Mouse (Mus musculus): Measurements from ENCODE around the gene Itga6.
"Not testable (repeated sequence)": the region's sequence is repeated elsewhere in the genome, so short reads cannot be mapped to it uniquely, and the experiment has no call there.

- not testable (repeated sequence) for TF ChIP-seq POLR2A (IDR thresholded peaks at IDR 0.05; ENCODE audit: extremely low read depth, insufficient read depth, low read length); CTCF (IDR thresholded peaks at IDR 0.05; ENCODE audit: low read depth, low read length)
Measured at GRCm38 (mm10) chr2:71906356-71906755, 160.9 kb downstream of the Itga6 start.
